Mouse (Mus musculus) midbrain, embryonic 10.5 days (tissue): ENCODE measurements around the gene Pbx3. TPM values are rescaled to one million over a fixed set of nuclear protein-coding genes. Genes with fewer than 3 reads are reported as not detected.

Source experiments
- DNase-seq: peaks from one replicate; pipeline ENCODE4 v3.0.0-alpha.2; 2017; ENCODE audit warnings: low spot score
- H3K27ac ChIP-seq: fragments of 300-500 bp; sonication (generic); replicated peaks from 2 replicates; pipeline ENCODE4 v1.5.1; 2016; ENCODE audit warnings: mild to moderate bottlenecking
- H3K27me3 ChIP-seq: fragments of 300-500 bp; sonication (generic); 2 replicates; pipeline ENCODE4 v1.6.1; 2016; ENCODE audit warnings: low read depth, mild to moderate bottlenecking; ENCODE audit not compliant: poor library complexity, severe bottlenecking
- H3K36me3 ChIP-seq: fragments of 300-500 bp; sonication (generic); 2 replicates; pipeline ENCODE4 v1.6.1; 2016; ENCODE audit warnings: mild to moderate bottlenecking, moderate library complexity
- H3K4me1 ChIP-seq: fragments of 300-500 bp; sonication (generic); 2 replicates; pipeline ENCODE4 v1.6.1; 2016
- H3K4me3 ChIP-seq: fragments of 300-500 bp; sonication (generic); 2 replicates; pipeline ENCODE4 v1.5.1; 2016; ENCODE audit warnings: mild to moderate bottlenecking, moderate library complexity
- H3K9me3 ChIP-seq: fragments of 300-500 bp; sonication (generic); replicated peaks from 2 replicates; pipeline ENCODE4 v1.6.1; 2016; ENCODE audit warnings: mild to moderate bottlenecking
- WGBS: fragments of 180-500 bp; shearing (Covaris S2); methylation state at CpG from one replicate; pipeline ENCODE4 v1.1.7; 2016; 5-methylcytosine and 5-hydroxymethylcytosine counted together
- polyA plus RNA-seq: library from polyadenylated mRNA; unstranded; fragments of >200 nt; fragmentation: Nextera tagmentation; extraction: Ambion mirVana; gene quantifications from 2 replicates; pipeline ENCODE4 v1.2.1, GENCODE M21; 2016

Gene Pbx3
- polyA plus RNA-seq, 1 experiment from 2014 or later = 32.3 TPM

DNA sequence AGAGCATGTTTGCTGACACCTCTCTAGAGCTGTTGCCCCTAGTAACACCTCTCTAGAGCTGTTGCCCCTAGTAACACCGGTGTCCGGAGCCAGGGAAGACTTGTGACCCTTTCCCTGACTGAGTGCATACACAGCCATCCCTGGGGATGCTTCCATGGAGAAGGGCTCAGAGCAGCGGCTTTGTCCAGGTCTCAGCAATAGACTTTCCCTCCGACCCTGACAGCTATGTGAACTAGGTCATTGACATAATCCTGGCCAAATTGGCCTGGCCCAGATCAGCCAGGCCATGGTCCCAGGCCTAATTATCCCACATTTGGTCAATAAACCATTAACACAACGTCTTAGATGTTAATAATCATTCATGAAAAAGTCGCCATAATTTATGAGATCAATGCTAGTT is 219.6 kb downstream of the Pbx3 start:
- WGBS = 71% methylated on average over 6 of the region's 6 CpGs
- peaks cover 21% of the 10 kb centered on the region for H3K4me1 ChIP-seq
- no peaks in the 10 kb centered on the region for H3K9me3 ChIP-seq
- no peak for DNase-seq
- no peak overlapping the region for H3K27ac ChIP-seq
- no peaks in the 10 kb centered on the region for H3K27me3 ChIP-seq
- H3K4me3 ChIP-seq = no peak overlapping the region
- H3K36me3 ChIP-seq = no peaks in the 10 kb centered on the region

DNA sequence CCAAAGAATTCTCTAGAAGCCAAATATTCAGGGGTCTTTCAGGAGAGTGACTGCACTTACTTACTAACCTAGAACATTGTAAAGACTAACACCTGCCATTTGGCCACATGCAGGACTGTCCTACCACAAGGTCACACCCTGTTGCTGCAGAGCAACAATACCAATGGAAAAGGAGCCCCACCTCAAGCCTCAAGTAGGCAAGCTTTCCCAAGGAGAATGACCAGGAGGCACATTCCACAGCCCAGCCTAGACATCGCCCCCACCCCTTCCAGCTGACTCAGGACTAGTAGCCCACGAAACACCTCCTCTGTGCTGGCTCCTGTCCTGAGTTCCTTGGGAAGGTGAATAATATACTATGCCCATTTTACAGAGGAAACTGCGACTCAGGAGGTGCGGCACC is 222.4 kb downstream of the Pbx3 start:
- Histone ChIP-seq H3K4me1 (peaks cover 14% of the 10 kb centered on the region), H3K27ac (no peak overlapping the region), H3K27me3 (no peaks in the 10 kb centered on the region), H3K9me3 (no peaks in the 10 kb centered on the region), H3K36me3 (no peaks in the 10 kb centered on the region), H3K4me3 (no peak overlapping the region)
- no peak for DNase-seq
- WGBS = 89% methylated on average over 4 of the region's 4 CpGs

DNA sequence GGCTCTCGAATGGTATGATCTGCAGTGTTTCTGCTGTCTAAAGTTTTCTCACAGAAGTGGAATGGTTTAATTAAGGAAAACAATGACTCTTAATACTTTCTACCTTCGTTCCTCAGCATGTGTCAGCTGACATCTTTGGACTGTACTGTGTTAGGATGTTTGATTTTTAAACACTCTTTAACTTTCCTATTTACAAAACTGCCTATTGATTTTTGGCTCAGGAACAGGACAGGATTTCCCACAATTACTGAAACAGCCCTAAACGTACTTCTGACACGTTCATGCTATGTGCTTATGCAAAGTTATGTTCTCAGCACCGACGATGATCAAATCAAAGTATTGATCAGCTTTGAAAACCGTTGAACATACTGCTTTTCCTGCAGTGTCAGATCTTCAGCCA is 224.7 kb downstream of the Pbx3 start:
- Histone ChIP-seq H3K36me3 (no peaks in the 10 kb centered on the region), H3K27me3 (no peaks in the 10 kb centered on the region), H3K9me3 (no peaks in the 10 kb centered on the region), H3K4me1 (peaks cover 8% of the 10 kb centered on the region; the same call in 1 of the 2 replicates), H3K4me3 (no peak overlapping the region), H3K27ac (no peak overlapping the region)
- no peak for DNase-seq
- 84% methylated on average over 7 of the region's 7 CpGs for WGBS

DNA sequence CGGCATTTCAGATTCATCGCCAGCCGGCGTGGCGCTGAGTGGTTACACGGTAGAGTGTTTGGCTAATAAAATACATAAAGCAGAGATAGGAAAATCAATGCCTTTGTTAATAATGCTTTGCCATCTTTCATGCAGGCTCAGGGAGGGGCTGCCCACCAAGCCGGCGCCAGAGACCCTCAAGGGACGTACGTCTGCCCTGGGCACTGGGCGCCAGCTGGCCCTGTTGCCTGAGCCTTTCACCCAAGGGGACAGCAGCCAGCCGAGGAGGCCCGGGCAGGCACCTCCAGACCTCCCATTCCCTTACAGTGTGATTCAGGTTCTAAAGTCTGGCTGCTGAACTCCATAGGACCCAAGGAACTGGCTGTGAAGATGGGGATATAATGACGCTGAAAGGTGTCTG is 225.5 kb downstream of the Pbx3 start:
- Histone ChIP-seq H3K4me3 (no peak overlapping the region), H3K9me3 (no peaks in the 10 kb centered on the region), H3K4me1 (peaks cover 6% of the 10 kb centered on the region; the same call in 1 of the 2 replicates), H3K27ac (no peak overlapping the region), H3K36me3 (no peaks in the 10 kb centered on the region), H3K27me3 (no peaks in the 10 kb centered on the region)
- no peak for DNase-seq
- 92% methylated on average over 14 of the region's 14 CpGs for WGBS

DNA sequence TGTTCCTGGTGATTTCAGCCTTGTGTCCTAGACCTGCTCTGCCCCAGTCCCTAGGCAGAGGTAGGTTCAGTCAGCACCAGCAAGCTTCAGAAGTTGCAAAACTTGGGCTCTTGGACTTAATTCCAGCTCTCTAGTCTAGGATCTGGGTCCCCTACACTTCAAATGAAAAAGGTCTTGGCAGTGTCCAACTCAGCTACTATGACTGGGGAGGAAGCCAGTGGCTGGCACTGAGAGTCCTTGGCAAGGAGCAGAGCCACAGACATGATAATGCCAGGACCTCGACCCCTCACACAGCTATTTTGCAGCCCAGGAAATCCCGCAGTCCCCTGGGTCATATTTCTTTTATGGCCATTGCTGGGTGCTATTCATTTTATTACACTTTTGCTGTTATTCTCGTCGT is 225.9 kb downstream of the Pbx3 start:
- H3K4me1 ChIP-seq = peaks cover 6% of the 10 kb centered on the region; the same call in 1 of the 2 replicates
- no peak overlapping the region for H3K4me3 ChIP-seq
- no peaks in the 10 kb centered on the region for H3K9me3 ChIP-seq
- H3K36me3 ChIP-seq = no peaks in the 10 kb centered on the region
- no peaks in the 10 kb centered on the region for H3K27me3 ChIP-seq
- H3K27ac ChIP-seq = no peak overlapping the region
- WGBS = 92% methylated on average over 4 of the region's 4 CpGs
- DNase-seq = no peak

DNA sequence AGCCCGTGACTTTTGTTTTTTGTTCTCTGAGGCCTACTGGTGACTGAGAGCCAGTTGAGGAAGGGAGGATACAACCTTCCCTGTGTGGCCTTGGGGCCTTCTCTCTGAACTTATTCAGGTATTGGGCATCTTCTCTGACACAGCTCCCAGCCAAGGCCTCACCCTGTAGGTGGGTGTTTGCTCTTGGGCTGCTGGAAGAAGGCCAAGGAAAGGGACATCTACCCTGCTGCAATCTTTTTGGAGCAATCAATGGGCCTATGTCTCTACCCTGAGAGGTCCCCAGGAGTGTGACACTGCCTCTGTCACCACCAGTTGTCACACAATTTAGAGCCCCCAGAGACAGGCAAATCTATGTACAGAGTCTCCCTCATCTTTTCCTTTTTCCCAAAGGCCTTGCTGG is 226.5 kb downstream of the Pbx3 start:
- Histone ChIP-seq H3K27ac (no peak overlapping the region), H3K4me1 (peaks cover 6% of the 10 kb centered on the region; the same call in 1 of the 2 replicates), H3K27me3 (no peaks in the 10 kb centered on the region), H3K9me3 (no peaks in the 10 kb centered on the region), H3K36me3 (no peaks in the 10 kb centered on the region), H3K4me3 (no peak overlapping the region)
- WGBS = 88% methylated on average over 1 of the region's 1 CpGs
- no peak for DNase-seq

DNA sequence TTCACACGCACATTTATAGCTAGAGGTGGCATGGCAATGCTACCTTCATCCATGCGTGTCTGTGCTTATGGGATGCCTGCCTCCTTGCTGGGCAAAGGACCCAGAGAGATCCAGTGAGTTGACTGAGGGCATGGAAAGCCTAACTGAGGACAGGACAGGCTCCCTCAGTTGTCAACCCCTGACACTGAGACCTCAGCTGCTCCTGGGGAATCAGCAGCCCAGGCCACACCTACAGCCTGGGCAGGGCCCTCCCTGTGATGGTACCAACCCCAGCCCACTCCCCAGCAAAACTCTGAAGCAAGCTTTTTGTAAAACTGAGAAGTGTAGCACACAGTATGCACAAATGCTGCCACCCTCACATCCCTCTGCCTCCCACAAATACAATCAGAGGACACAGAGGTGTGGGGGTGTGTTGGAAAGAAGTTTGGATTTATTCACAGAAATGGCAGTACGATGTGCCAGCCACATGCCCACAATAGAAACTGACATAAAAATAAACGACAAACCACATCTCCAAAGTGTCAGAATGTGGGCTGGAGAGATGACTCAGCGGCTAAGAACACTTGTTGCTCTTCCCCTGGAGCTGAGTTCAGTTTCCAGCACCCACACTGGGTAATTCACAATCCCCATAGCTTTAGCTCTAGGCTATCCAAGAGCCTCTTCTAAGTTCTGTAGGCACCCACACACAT is 233.3 kb downstream of the Pbx3 start:
- no peak overlapping the region for H3K4me3 ChIP-seq
- DNase-seq = no peak
- no peaks in the 10 kb centered on the region for H3K27me3 ChIP-seq
- H3K27ac ChIP-seq = no peak overlapping the region
- H3K9me3 ChIP-seq = no peaks in the 10 kb centered on the region
- WGBS = 89% methylated on average over 5 of the region's 5 CpGs
- no peaks in the 10 kb centered on the region for H3K36me3 ChIP-seq
- peaks cover 5% of the 10 kb centered on the region; the same call in 1 of the 2 replicates for H3K4me1 ChIP-seq

DNA sequence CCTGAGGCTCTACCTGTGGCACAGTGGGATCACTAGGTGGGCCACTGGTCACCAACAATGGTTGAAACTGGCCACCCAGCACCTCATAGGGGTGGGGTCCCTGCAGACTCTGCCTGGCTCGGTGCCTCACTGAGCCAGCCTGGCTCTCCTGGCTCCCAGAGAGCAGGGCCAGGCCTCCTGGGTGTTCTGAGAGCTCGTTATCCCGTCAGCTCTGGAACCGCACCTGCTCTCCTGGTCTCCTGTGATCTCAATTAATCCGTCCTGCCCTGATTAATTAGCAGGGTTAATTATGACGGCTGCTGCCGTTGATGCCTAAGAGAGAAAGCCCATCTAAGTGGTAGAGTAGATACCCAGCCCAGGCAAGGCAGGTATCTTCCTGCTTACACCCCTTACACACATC is 237.6 kb downstream of the Pbx3 start:
- Histone ChIP-seq H3K36me3 (no peaks in the 10 kb centered on the region), H3K4me3 (no peak overlapping the region), H3K27me3 (no peaks in the 10 kb centered on the region), H3K4me1 (peaks cover 6% of the 10 kb centered on the region; the same call in 1 of the 2 replicates), H3K9me3 (no peaks in the 10 kb centered on the region), H3K27ac (no peak overlapping the region)
- no peak for DNase-seq
- whole genome bisulfite sequencing = 73% methylated on average over 7 of the region's 7 CpGs

DNA sequence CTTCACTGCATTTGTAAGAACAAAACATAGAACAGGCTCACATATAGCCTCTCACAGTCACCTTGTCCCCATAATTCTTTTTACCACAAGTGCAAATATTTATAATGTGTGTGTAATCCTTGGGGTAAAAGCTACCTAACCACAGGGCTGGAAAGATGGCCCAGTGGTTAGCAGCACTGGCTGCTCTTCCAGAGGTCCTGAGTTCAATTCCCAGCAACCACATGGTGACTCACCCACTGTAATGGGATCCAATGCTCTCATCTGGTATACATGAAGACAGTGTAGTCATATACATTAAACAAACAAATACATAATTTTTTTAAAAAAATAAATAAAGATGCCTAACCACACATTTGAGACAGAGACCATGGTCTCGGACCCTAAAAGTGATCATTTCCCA is 240.2 kb downstream of the Pbx3 start:
- H3K27me3 ChIP-seq = no peaks in the 10 kb centered on the region
- H3K9me3 ChIP-seq = no peaks in the 10 kb centered on the region
- peaks cover 9% of the 10 kb centered on the region; the same call in 1 of the 2 replicates for H3K4me1 ChIP-seq
- 93% methylated on average over 1 of the region's 1 CpGs for WGBS
- no peak overlapping the region for H3K27ac ChIP-seq
- H3K36me3 ChIP-seq = no peaks in the 10 kb centered on the region
- H3K4me3 ChIP-seq = no peak overlapping the region
- DNase-seq = no peak

DNA sequence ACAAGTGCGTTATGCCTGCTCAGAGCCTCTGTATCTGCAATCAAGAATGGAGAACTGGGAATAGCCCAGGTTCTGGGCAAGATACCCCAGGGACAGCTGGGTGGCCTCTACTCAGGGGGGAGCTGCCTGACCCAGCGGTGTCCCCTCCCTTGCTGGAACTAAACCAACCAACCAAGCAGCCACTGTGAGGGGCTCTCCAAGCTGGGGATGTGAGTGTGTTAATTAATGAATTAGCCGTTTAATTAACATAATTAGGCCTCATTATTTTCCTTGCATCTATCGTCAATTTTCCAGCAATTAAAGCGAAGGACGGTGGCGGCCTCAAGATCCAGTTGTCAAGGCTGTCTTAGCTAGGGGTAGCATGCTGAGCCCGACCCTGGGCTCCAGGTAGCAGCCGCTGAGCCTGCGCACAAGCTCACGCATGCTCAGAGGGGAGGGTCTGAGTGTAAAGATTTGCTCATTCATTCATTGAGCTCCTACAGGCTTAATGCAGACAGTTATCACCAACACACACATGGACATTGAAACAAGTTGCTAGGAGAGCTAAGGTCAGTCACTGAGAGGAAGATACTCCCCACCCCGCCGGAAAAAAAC is 243.2 kb downstream of the Pbx3 start:
- Histone ChIP-seq H3K9me3 (no peaks in the 10 kb centered on the region), H3K4me1 (peaks cover 9% of the 10 kb centered on the region; the same call in 1 of the 2 replicates), H3K4me3 (no peak overlapping the region), H3K36me3 (no peaks in the 10 kb centered on the region), H3K27ac (no peak overlapping the region; the same call in 1 of the 2 replicates), H3K27me3 (no peaks in the 10 kb centered on the region)
- no peak for DNase-seq
- WGBS = 73% methylated on average over 13 of the region's 13 CpGs

DNA sequence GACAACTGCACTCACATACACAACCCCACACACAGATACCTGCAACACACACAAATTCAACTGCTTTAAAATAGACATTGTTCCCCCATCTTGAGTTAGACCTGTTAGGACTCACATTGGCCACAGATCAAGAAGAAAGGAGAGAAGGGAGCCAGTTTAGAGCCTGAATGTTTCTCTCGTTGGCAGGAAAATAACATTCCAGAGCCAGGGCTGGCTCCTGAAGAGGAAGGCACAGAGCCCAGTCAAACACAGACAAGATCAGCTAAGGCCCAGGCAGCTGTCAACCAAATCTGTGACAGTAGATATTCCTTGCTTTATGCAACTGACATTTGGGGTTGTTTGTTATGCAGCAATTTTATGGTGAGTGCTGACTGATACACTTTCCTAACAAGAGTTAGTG is 245.1 kb downstream of the Pbx3 start:
- no peak overlapping the region for H3K27ac ChIP-seq
- no peak for DNase-seq
- H3K27me3 ChIP-seq = no peaks in the 10 kb centered on the region

DNA sequence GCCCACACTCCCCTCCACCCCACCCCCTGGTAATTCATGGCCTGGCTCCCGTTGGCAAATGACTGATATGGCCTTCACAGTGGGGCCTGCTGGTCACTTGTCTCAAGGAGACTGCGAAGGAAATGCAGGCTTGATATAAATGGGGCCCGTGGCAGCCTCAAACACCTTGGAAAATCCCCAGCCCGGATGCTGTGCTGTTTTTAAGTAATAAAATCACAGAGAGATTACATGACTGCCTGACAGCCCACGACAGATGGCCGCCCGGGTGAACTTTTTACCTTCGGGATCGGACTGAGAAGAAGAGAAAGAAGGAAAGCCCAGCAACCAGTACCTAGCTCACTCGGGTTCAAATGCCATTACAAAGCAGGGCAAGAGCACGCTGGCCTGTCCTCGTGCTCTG is 249.0 kb downstream of the Pbx3 start:
- H3K36me3 ChIP-seq = no peaks in the 10 kb centered on the region
- no peak overlapping the region for H3K27ac ChIP-seq
- H3K9me3 ChIP-seq = no peaks in the 10 kb centered on the region
- H3K4me3 ChIP-seq = no peak overlapping the region
- no peak for DNase-seq
- 84% methylated on average over 12 of the region's 12 CpGs for WGBS
- 0 out of 2 replicates have a peak, but pooled peaks cover 3% of the 10 kb centered on the region for H3K4me1 ChIP-seq
- no peaks in the 10 kb centered on the region for H3K27me3 ChIP-seq

More for the DNA sequence above, 245.1 kb downstream of the Pbx3 start:
- H3K9me3 ChIP-seq = no peaks in the 10 kb centered on the region
- H3K4me3 ChIP-seq = no peak overlapping the region
- 96% methylated on average over 1 of the region's 1 CpGs for whole genome bisulfite sequencing
- no peaks in the 10 kb centered on the region for H3K36me3 ChIP-seq
- peaks cover 9% of the 10 kb centered on the region; the same call in 1 of the 2 replicates for H3K4me1 ChIP-seq
